In genomic region chr11:98352272-98352990, GRCm38 (mm10) we compare ENCODE assay signal across 22 mouse cellular contexts. TPM values are rescaled to one million over a fixed set of nuclear protein-coding genes. Genes with fewer than 3 reads are reported as not detected.
DNase-seq lines count a peak whose midpoint lies in the region; ATAC-seq and TF ChIP-seq lines count a peak whose summit lies in the region.
"Had no signal": no experiment of that assay in that cellular context is flagged by ENCODE, and none has a peak within 500 bp of the region (broad histone marks: within the 10 kb centered on the region; RNA-seq: fewer than 3 reads in every experiment).

No protein-coding gene starts in this region.

- no peak for TF ChIP-seq POLR2A in small intestine, adult 2 months (IDR thresholded peaks at IDR 0.05; ENCODE audit: low read depth, low read length)

- peaks cover 96% of the 10 kb centered on the region for H3K27me3 ChIP-seq in embryonic facial prominence, embryonic 10.5 days (replicated peaks; ENCODE audit: low read depth, poor library complexity, severe bottlenecking)
- H3K27me3 ChIP-seq in intestine, embryonic 15.5 days (replicated peaks): peaks cover 48% of the 10 kb centered on the region
- peaks cover 12% of the 10 kb centered on the region; the same call in 1 of the 2 replicates for H3K27me3 ChIP-seq in lung, postnatal 0 days (replicated peaks; ENCODE audit: insufficient read depth, low read length)
- no peaks in the 10 kb centered on the region; the same call in 1 of the 2 replicates for H3K27me3 ChIP-seq in small intestine, adult 2 months (ENCODE audit: control insufficient read depth, insufficient read depth, low read length)
- peaks cover 53% of the 10 kb centered on the region for H3K27me3 ChIP-seq in kidney, embryonic 14.5 days (ENCODE audit: control insufficient read depth, insufficient read depth, low read length)

- H3K9me3 ChIP-seq in embryonic facial prominence, embryonic 10.5 days: no peaks in the 10 kb centered on the region
- H3K9me3 ChIP-seq in intestine, embryonic 15.5 days: no peaks in the 10 kb centered on the region
- no peaks in the 10 kb centered on the region for H3K9me3 ChIP-seq in lung, postnatal 0 days (ENCODE audit: low read length)
- no peaks in the 10 kb centered on the region for H3K9me3 ChIP-seq in kidney, embryonic 14.5 days (ENCODE audit: control insufficient read depth, low read length)
- H3K9me3 ChIP-seq: embryonic facial prominence, embryonic 12.5 days; forebrain, embryonic 15.5 days; G1E; heart, embryonic 12.5 days had no signal

- peaks cover 44% of the 10 kb centered on the region for H3K4me1 ChIP-seq in embryonic facial prominence, embryonic 10.5 days
- H3K4me1 ChIP-seq in intestine, embryonic 15.5 days (replicated peaks): peaks cover 45% of the 10 kb centered on the region
- peaks cover 16% of the 10 kb centered on the region for H3K4me1 ChIP-seq in lung, postnatal 0 days (ENCODE audit: insufficient read depth, low read depth, low read length)
- H3K4me1 ChIP-seq in small intestine, adult 2 months (ENCODE audit: control insufficient read depth, insufficient read depth, insufficient read length, low read length): peaks cover 46% of the 10 kb centered on the region
- peaks cover 12% of the 10 kb centered on the region for H3K4me1 ChIP-seq in kidney, embryonic 14.5 days (ENCODE audit: control insufficient read depth, insufficient read depth, low read length)

- no peak overlapping the region for H3K27ac ChIP-seq in embryonic facial prominence, embryonic 10.5 days (replicated peaks)
- peak overlapping the region; percentile 55 for H3K27ac ChIP-seq in intestine, embryonic 15.5 days
- H3K27ac ChIP-seq in lung, postnatal 0 days (ENCODE audit: low read length): 0 out of 2 replicates have a peak overlapping the region, but pooled peaks have one; percentile 0
- H3K27ac ChIP-seq in small intestine, adult 2 months (ENCODE audit: insufficient read depth, low read depth, low read length): peak overlapping the region; percentile 99
- H3K27ac ChIP-seq in kidney, embryonic 14.5 days (ENCODE audit: low read depth, low read length): no peak overlapping the region
- H3K27ac ChIP-seq: embryonic facial prominence, embryonic 12.5 days; forebrain, embryonic 15.5 days; heart, adult 2 months had no signal

- DNase-seq in embryonic facial prominence, embryonic 10.5 days (ENCODE audit: low spot score): no peak
- DNase-seq in lung, postnatal 0 days (ENCODE audit: low spot score): peak; percentile 67
- DNase-seq in spleen, adult 12 weeks (ENCODE audit: low spot score): no peak
- DNase-seq in B cell, adult 2 months: no peak
- DNase-seq: adrenal gland, adult 8-10 months; adrenal gland, postnatal 36 days; cerebellum, adult 8-10 months; embryo, embryonic 11 days; gastrocnemius, postnatal 10 days; heart, adult 2 months; heart, postnatal 36 days had no signal

- TF ChIP-seq CTCF in lung, postnatal 0 days (IDR thresholded peaks at IDR 0.05): no peak
- TF ChIP-seq CTCF in small intestine, adult 2 months (IDR thresholded peaks at IDR 0.05; ENCODE audit: extremely low read depth, insufficient read length, insufficient replicate concordance, low read depth, low read length): no peak

- WGBS in embryonic facial prominence, embryonic 10.5 days: 79% methylated on average over 18 of the region's 18 CpGs
- WGBS in intestine, embryonic 15.5 days: 70% methylated on average over 18 of the region's 18 CpGs
- 54% methylated on average over 18 of the region's 18 CpGs for WGBS in lung, postnatal 0 days
- WGBS in small intestine, adult 2 months: 25% methylated on average over 18 of the region's 18 CpGs
- 74% methylated on average over 18 of the region's 18 CpGs for WGBS in kidney, embryonic 14.5 days

- no peak overlapping the region for H3K9ac ChIP-seq in intestine, embryonic 15.5 days
- no peak overlapping the region for H3K9ac ChIP-seq in lung, postnatal 0 days (replicated peaks; ENCODE audit: low read depth)
- no peak overlapping the region for H3K9ac ChIP-seq in kidney, embryonic 14.5 days (ENCODE audit: low read depth, low read length)
- H3K9ac ChIP-seq: embryonic facial prominence, embryonic 12.5 days; forebrain, embryonic 15.5 days; heart, embryonic 12.5 days had no signal

- no peak for TF ChIP-seq EP300 in lung, postnatal 0 days (IDR thresholded peaks at IDR 0.05)

- 0 out of 2 replicates have a peak overlapping the region, but pooled peaks have one; percentile 5 for H3K4me3 ChIP-seq in embryonic facial prominence, embryonic 10.5 days
- H3K4me3 ChIP-seq in intestine, embryonic 15.5 days (replicated peaks): no peak overlapping the region
- H3K4me3 ChIP-seq in lung, postnatal 0 days (ENCODE audit: low read depth, low read length): no peak overlapping the region
- peak overlapping the region; percentile 28 for H3K4me3 ChIP-seq in small intestine, adult 2 months (ENCODE audit: low read depth, low read length)
- H3K4me3 ChIP-seq in kidney, embryonic 14.5 days (ENCODE audit: low read length): no peak overlapping the region
- H3K4me3 ChIP-seq: embryonic facial prominence, embryonic 12.5 days; forebrain, embryonic 15.5 days; heart, adult 2 months; heart, embryonic 12.5 days had no signal

- H3K36me3 ChIP-seq in embryonic facial prominence, embryonic 10.5 days (replicated peaks): no peaks in the 10 kb centered on the region
- no peaks in the 10 kb centered on the region for H3K36me3 ChIP-seq in intestine, embryonic 15.5 days
- H3K36me3 ChIP-seq in lung, postnatal 0 days (ENCODE audit: insufficient read depth, low read length): no peaks in the 10 kb centered on the region
- H3K36me3 ChIP-seq in small intestine, adult 2 months (ENCODE audit: control insufficient read depth, insufficient read depth, low read length): peaks cover 33% of the 10 kb centered on the region
- no peaks in the 10 kb centered on the region for H3K36me3 ChIP-seq in kidney, embryonic 14.5 days (ENCODE audit: control insufficient read depth, insufficient read depth, low read length)
- H3K36me3 ChIP-seq: embryonic facial prominence, embryonic 12.5 days; forebrain, embryonic 15.5 days; G1E; heart, embryonic 12.5 days had no signal

- 0 out of 2 replicates have a peak overlapping the region, but pooled peaks have one; percentile 2 for H3K4me2 ChIP-seq in intestine, embryonic 15.5 days (replicated peaks)
- no peak overlapping the region for H3K4me2 ChIP-seq in lung, postnatal 0 days (replicated peaks; ENCODE audit: low read depth, low read length)
- H3K4me2 ChIP-seq in kidney, embryonic 14.5 days (replicated peaks; ENCODE audit: low read depth, low read length): no peak overlapping the region
- H3K4me2 ChIP-seq: embryonic facial prominence, embryonic 12.5 days; forebrain, embryonic 15.5 days; heart, embryonic 12.5 days had no signal

- peak; percentile 34; the same call in 1 of the 2 replicates for ATAC-seq in intestine, embryonic 15.5 days
- ATAC-seq in lung, postnatal 0 days: peak; percentile 54
- no peak for ATAC-seq in kidney, embryonic 14.5 days (ENCODE audit: low FRiP score, low TSS enrichment)
- ATAC-seq: CD4-positive, CD25-positive, alpha-beta regulatory T cell, adult 4 months; forebrain, embryonic 15.5 days; hindbrain, embryonic 16.5 days had no signal

RNA-seq across cellular contexts. Expression of gene Ppp1r1b, which starts 4.2 kb away (rescaled TPM):
- polyA plus RNA-seq in embryonic facial prominence, embryonic 10.5 days (2016; fragmentation: Nextera tagmentation; extraction: Ambion mirVana): 0.26 and 0.30 TPM in 2 replicates
- 52.2 and 68.9 TPM in 2 replicates for polyA plus RNA-seq in intestine, embryonic 15.5 days (2015; fragmentation: Nextera tagmentation; extraction: Ambion mirVana)
- polyA plus RNA-seq in lung, postnatal 0 days (2015; fragmentation: Nextera tagmentation; extraction: Ambion mirVana): 11.8 and 18.6 TPM in 2 replicates
- 86.8 and 270 TPM in 2 replicates for polyA plus RNA-seq in small intestine, adult 2 months (2012; rRNA removed)
- 0.87 and 1.7 TPM in 2 replicates for polyA plus RNA-seq in kidney, embryonic 14.5 days (2014; fragmentation: Nextera tagmentation; extraction: Ambion mirVana)
- polyA plus RNA-seq: CD4-positive, CD25-positive, alpha-beta regulatory T cell, adult 4 months; G1E had no signal

RNA-seq across cellular contexts. Expression of gene Stard3, which starts 5.7 kb away (rescaled TPM):
- polyA plus RNA-seq in embryonic facial prominence, embryonic 10.5 days (2016; fragmentation: Nextera tagmentation; extraction: Ambion mirVana): 40.8 and 41.7 TPM in 2 replicates
- polyA plus RNA-seq in intestine, embryonic 15.5 days (2015; fragmentation: Nextera tagmentation; extraction: Ambion mirVana): 39.4 and 39.7 TPM in 2 replicates
- 69.9 and 73.1 TPM in 2 replicates for polyA plus RNA-seq in lung, postnatal 0 days (2015; fragmentation: Nextera tagmentation; extraction: Ambion mirVana)
- 47.0 and 76.5 TPM in 2 replicates for polyA plus RNA-seq in small intestine, adult 2 months (2012; rRNA removed)
- 34.9 and 42.0 TPM in 2 replicates for polyA plus RNA-seq in kidney, embryonic 14.5 days (2014; fragmentation: Nextera tagmentation; extraction: Ambion mirVana)

RNA-seq across cellular contexts. Expression of gene Neurod2, which starts 23.0 kb away (rescaled TPM):
- polyA plus RNA-seq in embryonic facial prominence, embryonic 10.5 days (2016; fragmentation: Nextera tagmentation; extraction: Ambion mirVana): 0.08 TPM in 1 of 2 replicates, not detected in the other
- polyA plus RNA-seq in intestine, embryonic 15.5 days (2015; fragmentation: Nextera tagmentation; extraction: Ambion mirVana): 0.09 TPM in 2 replicates
- not detected in 2 replicates for polyA plus RNA-seq in lung, postnatal 0 days (2015; fragmentation: Nextera tagmentation; extraction: Ambion mirVana)
- 0.11 and 0.13 TPM in 2 replicates for polyA plus RNA-seq in small intestine, adult 2 months (2012; rRNA removed)
- not detected in 2 replicates for polyA plus RNA-seq in kidney, embryonic 14.5 days (2014; fragmentation: Nextera tagmentation; extraction: Ambion mirVana)
- polyA plus RNA-seq: CD4-positive, CD25-positive, alpha-beta regulatory T cell, adult 4 months; G1E; heart, adult 2 months; heart, embryonic 12.5 days; heart, embryonic 16.5 days had no signal

RNA-seq across cellular contexts. Expression of gene Tcap, which starts 31.2 kb away (rescaled TPM):
- polyA plus RNA-seq in embryonic facial prominence, embryonic 10.5 days (2016; fragmentation: Nextera tagmentation; extraction: Ambion mirVana): not detected in 2 replicates
- 0.25 TPM in 1 of 2 replicates, not detected in the other for polyA plus RNA-seq in intestine, embryonic 15.5 days (2015; fragmentation: Nextera tagmentation; extraction: Ambion mirVana)
- 5.8 and 6.4 TPM in 2 replicates for polyA plus RNA-seq in lung, postnatal 0 days (2015; fragmentation: Nextera tagmentation; extraction: Ambion mirVana)
- 0.24 and 0.42 TPM in 2 replicates for polyA plus RNA-seq in small intestine, adult 2 months (2012; rRNA removed)
- 1.3 and 2.3 TPM in 2 replicates for polyA plus RNA-seq in kidney, embryonic 14.5 days (2014; fragmentation: Nextera tagmentation; extraction: Ambion mirVana)
- polyA plus RNA-seq: CD4-positive, CD25-positive, alpha-beta regulatory T cell, adult 4 months; forebrain, embryonic 11.5 days; G1E had no signal

RNA-seq across cellular contexts. Expression of gene Pnmt, which starts 33.8 kb away (rescaled TPM):
- 0.17 and 0.30 TPM in 2 replicates for polyA plus RNA-seq in embryonic facial prominence, embryonic 10.5 days (2016; fragmentation: Nextera tagmentation; extraction: Ambion mirVana)
- 0.19 TPM in 1 of 2 replicates, not detected in the other for polyA plus RNA-seq in intestine, embryonic 15.5 days (2015; fragmentation: Nextera tagmentation; extraction: Ambion mirVana)
- polyA plus RNA-seq in lung, postnatal 0 days (2015; fragmentation: Nextera tagmentation; extraction: Ambion mirVana): 0.12 TPM in 1 of 2 replicates, not detected in the other
- not detected in 2 replicates for polyA plus RNA-seq in small intestine, adult 2 months (2012; rRNA removed)
- polyA plus RNA-seq in kidney, embryonic 14.5 days (2014; fragmentation: Nextera tagmentation; extraction: Ambion mirVana): 0.84 and 2.2 TPM in 2 replicates
- polyA plus RNA-seq: CD4-positive, CD25-positive, alpha-beta regulatory T cell, adult 4 months; forebrain, embryonic 11.5 days; G1E had no signal

Comparison
In these comparisons a context has a peak if more than half of its experiments do, and no peak if none do; other contexts are left out.
1. H3K27ac ChIP-seq: peak in intestine, embryonic 15.5 days (single experiment), lung, postnatal 0 days (single experiment) and small intestine, adult 2 months (single experiment); none in embryonic facial prominence, embryonic 10.5 days (single experiment) and kidney, embryonic 14.5 days (single experiment).
2. H3K4me3 ChIP-seq: peak in embryonic facial prominence, embryonic 10.5 days (single experiment) and small intestine, adult 2 months (single experiment); none in intestine, embryonic 15.5 days (single experiment), lung, postnatal 0 days (single experiment) and kidney, embryonic 14.5 days (single experiment).